Mouse (Mus musculus): ENCODE measurements around the gene Zcchc7.

- TF ChIP-seq CTCF (IDR thresholded peaks at IDR 0.05) = no peak
- TF ChIP-seq EP300 (IDR thresholded peaks at IDR 0.05) = no peak
Observed at GRCm38 (mm10) chr4:44947464-44947863, 191.8 kb downstream of the Zcchc7 start.

All from lung, postnatal 0 days (tissue).